Mouse (Mus musculus) monocyte, adult 2 months (primary cell): ENCODE measurements around the gene Etd.
"Not testable (repeated sequence)": the region's sequence is repeated elsewhere in the genome, so short reads cannot be mapped to it uniquely, and the experiment has no call there.

ENCODE experiments used
- DNase-seq, 2 experiments: peaks; one replicate each; pipeline ENCODE4 v3.0.0; 2022; ENCODE audit warnings: low spot score in 2 of 2, low read depth in 1 of 2

Gene Etd

GRCm38 (mm10) chrX:53434618-53435017, at the start of gene Etd:
Gene Etd, plus strand, starts transcription at chrX:53434918.
- no peak for DNase-seq

GRCm38 (mm10) chrX:53386362-53386761, 48.4 kb upstream of the Etd start:
- no peak for DNase-seq

- no peak for DNase-seq
These were observed 1.8 kb upstream of the Etd start for GRCm38 (mm10) chrX:53432888-53433287.

GRCm38 (mm10) chrX:53459573-53459972, 24.9 kb downstream of the Etd start:
- no peak for DNase-seq

- DNase-seq, result not testable (repeated sequence)
These were observed 29.5 kb downstream of the Etd start for GRCm38 (mm10) chrX:53464194-53464593.
